Mouse (Mus musculus) bone marrow, adult 2 months (tissue): ENCODE measurements at regions not wholly inside any gene's neighbourhood (a gene's known extent, or its start where the extent isn't known, plus 50 kb on each side); places are given as distances from the start of the nearest gene placed in this dataset.

Source experiments
- H3K27ac ChIP-seq: fragments of 200-500 bp; 2 replicates; pipeline ENCODE4 v1.5.1; 2012; ENCODE audit warnings: low read depth, mild to moderate bottlenecking, control low read depth, inconsistent platforms, low read length; ENCODE audit not compliant: control insufficient read depth, poor library complexity, insufficient read depth
- H3K4me1 ChIP-seq: fragments of 200-500 bp; 2 replicates; pipeline ENCODE4 v1.6.1; 2011; ENCODE audit warnings: low read length; ENCODE audit not compliant: control insufficient read depth, insufficient read depth
- H3K4me3 ChIP-seq: fragments of 200-500 bp; replicated peaks from 2 replicates; pipeline ENCODE3; 2011; ENCODE audit warnings: mild to moderate bottlenecking, low read depth, low read length, control low read depth; ENCODE audit not compliant: control insufficient read depth
- CTCF ChIP-seq: fragments of 200-500 bp; IDR thresholded peaks from 2 replicates; pipeline ENCODE4 v1.5.1; 2011; ENCODE audit warnings: low read length, control low read depth; ENCODE audit not compliant: control insufficient read depth, insufficient read depth
- POLR2A ChIP-seq: fragments of 200-500 bp; IDR thresholded peaks from 2 replicates; pipeline ENCODE4 v1.6.1; 2011; ENCODE audit warnings: low read depth, mild to moderate bottlenecking, control low read depth, low read length, borderline replicate concordance; ENCODE audit not compliant: control insufficient read depth
- WGBS: fragments of 180-500 bp; shearing (Covaris S2); methylation state at CpG from one replicate; pipeline ENCODE4 v1.1.7; 2018; 5-methylcytosine and 5-hydroxymethylcytosine counted together

- 36% methylated on average over 4 of the region's 4 CpGs for WGBS
- no peak overlapping the region for H3K4me3 ChIP-seq
- no peaks in the 10 kb centered on the region; the same call in 1 of the 2 replicates for H3K4me1 ChIP-seq
- no peak overlapping the region for H3K27ac ChIP-seq
- TF ChIP-seq CTCF (0 out of 2 replicates have a peak, but pooled peaks have one; percentile 16), POLR2A (no peak)
Observed at GRCm38 (mm10) chr2:134029631-134030414, 477.9 kb downstream of the Bmp2 start.

- 70% methylated on average over 2 of the region's 2 CpGs for WGBS
- TF ChIP-seq POLR2A (no peak), CTCF (no peak)
- Histone ChIP-seq H3K4me3 (no peak overlapping the region), H3K4me1 (no peaks in the 10 kb centered on the region; the same call in 1 of the 2 replicates), H3K27ac (no peak overlapping the region)
Observed at GRCm38 (mm10) chr2:134029153-134029552, 477.2 kb downstream of the Bmp2 start.

GRCm38 (mm10) chr2:134017109-134017508 lies 465.1 kb downstream of the Bmp2 start:
- H3K27ac ChIP-seq = no peak overlapping the region
- H3K4me1 ChIP-seq = no peaks in the 10 kb centered on the region
- no peak for TF ChIP-seq CTCF
- no peak for TF ChIP-seq POLR2A
- H3K4me3 ChIP-seq = no peak overlapping the region

GRCm38 (mm10) chr2:134003146-134003545 lies 451.2 kb downstream of the Bmp2 start:
- Histone ChIP-seq H3K27ac (no peak overlapping the region), H3K4me3 (no peak overlapping the region), H3K4me1 (no peaks in the 10 kb centered on the region)
- TF ChIP-seq POLR2A (no peak), CTCF (no peak)
- WGBS = 81% methylated on average over 1 of the region's 1 CpGs

- no peak overlapping the region for H3K4me3 ChIP-seq
- no peak overlapping the region for H3K27ac ChIP-seq
- H3K4me1 ChIP-seq = no peaks in the 10 kb centered on the region
- 70% methylated on average over 1 of the region's 1 CpGs for WGBS
- TF ChIP-seq CTCF (no peak), POLR2A (no peak)
Observed at GRCm38 (mm10) chr2:133994742-133995141, 442.8 kb downstream of the Bmp2 start.

GRCm38 (mm10) chr2:133994337-133994736 lies 442.4 kb downstream of the Bmp2 start:
- TF ChIP-seq POLR2A (no peak), CTCF (no peak)
- H3K4me3 ChIP-seq = no peak overlapping the region
- no peak overlapping the region for H3K27ac ChIP-seq
- WGBS = 83% methylated on average over 9 of the region's 9 CpGs
- no peaks in the 10 kb centered on the region for H3K4me1 ChIP-seq

- Histone ChIP-seq H3K4me1 (no peaks in the 10 kb centered on the region), H3K4me3 (no peak overlapping the region), H3K27ac (no peak overlapping the region)
- WGBS = 82% methylated on average over 1 of the region's 1 CpGs
- TF ChIP-seq CTCF = no peak
- TF ChIP-seq POLR2A = no peak
Observed at GRCm38 (mm10) chr2:133987671-133988070, 435.7 kb downstream of the Bmp2 start.
